Mouse (Mus musculus) intestine, postnatal 0 days (tissue): ENCODE results near the gene Robo3. TPM values are rescaled to one million over a fixed set of nuclear protein-coding genes. Genes with fewer than 3 reads are reported as not detected.

Source experiments
- ATAC-seq: fragments of 200-750 bp; cut with Nextera tagmentation; 2 replicates; pipeline ENCODE4 v1.8.0; 2017; ENCODE audit warnings: mild to moderate bottlenecking, moderate TSS enrichment, moderate library complexity
- H3K27ac ChIP-seq: fragments of 300-500 bp; sonication (generic); 2 replicates; pipeline ENCODE4 v1.5.1; 2014; ENCODE audit warnings: mild to moderate bottlenecking, low read depth, low read length, moderate library complexity
- H3K27me3 ChIP-seq: fragments of 300-500 bp; sonication (generic); replicated peaks from 2 replicates; pipeline ENCODE4 v1.6.1; 2014; ENCODE audit warnings: low read length, mixed read lengths; ENCODE audit not compliant: control insufficient read depth, insufficient read depth
- H3K36me3 ChIP-seq: fragments of 300-500 bp; sonication (generic); 2 replicates; pipeline ENCODE4 v1.6.1; 2014; ENCODE audit warnings: mild to moderate bottlenecking, moderate library complexity; ENCODE audit not compliant: control insufficient read depth, insufficient read depth
- H3K4me1 ChIP-seq: fragments of 300-500 bp; sonication (generic); replicated peaks from 2 replicates; pipeline ENCODE4 v1.6.1; 2014; ENCODE audit warnings: antibody characterized with exemption, low read length, mixed read lengths; ENCODE audit not compliant: control insufficient read depth, insufficient read depth
- H3K4me2 ChIP-seq: fragments of 300-500 bp; sonication (generic); replicated peaks from 2 replicates; pipeline ENCODE4 v1.6.1; 2014; ENCODE audit warnings: low read depth, mild to moderate bottlenecking, moderate library complexity
- H3K4me3 ChIP-seq: fragments of 300-500 bp; sonication (generic); 2 replicates; pipeline ENCODE4 v1.5.1; 2014; ENCODE audit warnings: low read depth, low read length
- H3K9ac ChIP-seq: fragments of 300-500 bp; sonication (generic); 2 replicates; pipeline ENCODE4 v1.6.1; 2014; ENCODE audit warnings: mild to moderate bottlenecking, low read depth, low read length
- H3K9me3 ChIP-seq: fragments of 300-500 bp; sonication (generic); 2 replicates; pipeline ENCODE4 v1.6.1; 2016; ENCODE audit warnings: mixed run types; ENCODE audit not compliant: control insufficient read depth
- CTCF ChIP-seq: sonication (generic); IDR thresholded peaks from 2 replicates; pipeline ENCODE4 v1.5.1; 2016; ENCODE audit warnings: low read depth, mild to moderate bottlenecking, control low read depth, antibody characterized with exemption, moderate library complexity
- WGBS: fragments of 180-500 bp; shearing (Covaris S2); extraction: QIAGEN DNeasy Blood & Tissue Kit; methylation state at CpG from one replicate; pipeline ENCODE4 v1.1.7; 2014; 5-methylcytosine and 5-hydroxymethylcytosine counted together
- polyA plus RNA-seq: library from polyadenylated mRNA; unstranded; fragments of >200 nt; fragmentation: Nextera tagmentation; extraction: Ambion mirVana; gene quantifications from 2 replicates; pipeline ENCODE4 v1.2.1, GENCODE M21; 2015

Gene Robo3
- polyA plus RNA-seq, 1 experiment from 2014 or later = not detected

- no peak overlapping the region for H3K4me2 ChIP-seq
- peaks cover 71% of the 10 kb centered on the region for H3K27me3 ChIP-seq
- TF ChIP-seq CTCF = no peak
- no peaks in the 10 kb centered on the region for H3K36me3 ChIP-seq
- no peaks in the 10 kb centered on the region for H3K9me3 ChIP-seq
- no peak for ATAC-seq
- no peaks in the 10 kb centered on the region for H3K4me1 ChIP-seq
- no peak overlapping the region for H3K27ac ChIP-seq
- 2% methylated on average over 18 of the region's 18 CpGs for WGBS
- no peak overlapping the region for H3K4me3 ChIP-seq
- no peak overlapping the region for H3K9ac ChIP-seq
These were observed 946 bp upstream of the Robo3 start for GRCm38 (mm10) chr9:37433823-37434560.

- ATAC-seq = peak; percentile 57; the same call in 1 of the 2 replicates
- no peak overlapping the region for H3K27ac ChIP-seq
- H3K4me2 ChIP-seq = peak overlapping the region; percentile 49
- H3K9ac ChIP-seq = no peak overlapping the region
- H3K27me3 ChIP-seq = peaks cover 81% of the 10 kb centered on the region
- TF ChIP-seq CTCF = peak; percentile 75
- no peaks in the 10 kb centered on the region for H3K36me3 ChIP-seq
- 2% methylated on average over 15 of the region's 17 CpGs for WGBS
- no peaks in the 10 kb centered on the region for H3K4me1 ChIP-seq
- H3K4me3 ChIP-seq = peak overlapping the region; percentile 21
- no peaks in the 10 kb centered on the region for H3K9me3 ChIP-seq
These were observed 900 bp downstream of the Robo3 start for GRCm38 (mm10) chr9:37432026-37432666.

- peak; percentile 70 for ATAC-seq
- H3K9me3 ChIP-seq = no peaks in the 10 kb centered on the region
- no peak overlapping the region for H3K27ac ChIP-seq
- peak; percentile 93 for TF ChIP-seq CTCF
- 3% methylated on average over 12 of the region's 12 CpGs for WGBS
- 0 out of 2 replicates have a peak overlapping the region, but pooled peaks have one; percentile 5 for H3K4me3 ChIP-seq
- no peak overlapping the region for H3K9ac ChIP-seq
- no peaks in the 10 kb centered on the region for H3K36me3 ChIP-seq
- peak overlapping the region; percentile 53 for H3K4me2 ChIP-seq
- H3K27me3 ChIP-seq = peaks cover 79% of the 10 kb centered on the region
- no peaks in the 10 kb centered on the region for H3K4me1 ChIP-seq
These were observed 2.5 kb downstream of the Robo3 start for GRCm38 (mm10) chr9:37430582-37430981.

GRCm38 (mm10) chr9:37429326-37429725 lies 3.7 kb downstream of the Robo3 start:
- no peaks in the 10 kb centered on the region for H3K36me3 ChIP-seq
- peaks cover 66% of the 10 kb centered on the region for H3K27me3 ChIP-seq
- ATAC-seq = no peak

GRCm38 (mm10) chr9:37421239-37421638 lies 11.8 kb downstream of the Robo3 start:
- H3K9me3 ChIP-seq = no peaks in the 10 kb centered on the region
- 0 out of 2 replicates have a peak, but pooled peaks cover 3% of the 10 kb centered on the region for H3K4me1 ChIP-seq
- no peak overlapping the region for H3K27ac ChIP-seq
- H3K27me3 ChIP-seq = no peaks in the 10 kb centered on the region
- WGBS = 17% methylated on average over 12 of the region's 12 CpGs
- peak; percentile 50 for ATAC-seq
- no peak for TF ChIP-seq CTCF
- peak overlapping the region; percentile 21 for H3K4me3 ChIP-seq
- no peaks in the 10 kb centered on the region for H3K36me3 ChIP-seq
- no peak overlapping the region for H3K9ac ChIP-seq
- H3K4me2 ChIP-seq = peak overlapping the region; percentile 67

More at GRCm38 (mm10) chr9:37429326-37429725, 3.7 kb downstream of the Robo3 start:
- Histone ChIP-seq H3K4me3 (no peak overlapping the region), H3K4me1 (no peaks in the 10 kb centered on the region), H3K9me3 (no peaks in the 10 kb centered on the region), H3K27ac (no peak overlapping the region), H3K4me2 (no peak overlapping the region), H3K9ac (no peak overlapping the region)
- no peak for TF ChIP-seq CTCF
- 12% methylated on average over 26 of the region's 26 CpGs for WGBS

- peak overlapping the region; percentile 22; the same call in 1 of the 2 replicates for H3K9ac ChIP-seq
- 0 out of 2 replicates have a peak, but pooled peaks cover 3% of the 10 kb centered on the region for H3K4me1 ChIP-seq
- H3K27ac ChIP-seq = no peak overlapping the region
- WGBS = under 1% methylated on average over 27 of the region's 27 CpGs
- peak; percentile 85 for ATAC-seq
- H3K27me3 ChIP-seq = no peaks in the 10 kb centered on the region
- peak; percentile 79 for TF ChIP-seq CTCF
- H3K4me2 ChIP-seq = peak overlapping the region; percentile 67
- no peaks in the 10 kb centered on the region for H3K36me3 ChIP-seq
- H3K4me3 ChIP-seq = peak overlapping the region; percentile 21
- H3K9me3 ChIP-seq = no peaks in the 10 kb centered on the region
These were observed 12.4 kb downstream of the Robo3 start for GRCm38 (mm10) chr9:37420676-37421075.
